Mouse (Mus musculus): ENCODE measurements around the gene Fermt2.

Gene Fermt2

DNA sequence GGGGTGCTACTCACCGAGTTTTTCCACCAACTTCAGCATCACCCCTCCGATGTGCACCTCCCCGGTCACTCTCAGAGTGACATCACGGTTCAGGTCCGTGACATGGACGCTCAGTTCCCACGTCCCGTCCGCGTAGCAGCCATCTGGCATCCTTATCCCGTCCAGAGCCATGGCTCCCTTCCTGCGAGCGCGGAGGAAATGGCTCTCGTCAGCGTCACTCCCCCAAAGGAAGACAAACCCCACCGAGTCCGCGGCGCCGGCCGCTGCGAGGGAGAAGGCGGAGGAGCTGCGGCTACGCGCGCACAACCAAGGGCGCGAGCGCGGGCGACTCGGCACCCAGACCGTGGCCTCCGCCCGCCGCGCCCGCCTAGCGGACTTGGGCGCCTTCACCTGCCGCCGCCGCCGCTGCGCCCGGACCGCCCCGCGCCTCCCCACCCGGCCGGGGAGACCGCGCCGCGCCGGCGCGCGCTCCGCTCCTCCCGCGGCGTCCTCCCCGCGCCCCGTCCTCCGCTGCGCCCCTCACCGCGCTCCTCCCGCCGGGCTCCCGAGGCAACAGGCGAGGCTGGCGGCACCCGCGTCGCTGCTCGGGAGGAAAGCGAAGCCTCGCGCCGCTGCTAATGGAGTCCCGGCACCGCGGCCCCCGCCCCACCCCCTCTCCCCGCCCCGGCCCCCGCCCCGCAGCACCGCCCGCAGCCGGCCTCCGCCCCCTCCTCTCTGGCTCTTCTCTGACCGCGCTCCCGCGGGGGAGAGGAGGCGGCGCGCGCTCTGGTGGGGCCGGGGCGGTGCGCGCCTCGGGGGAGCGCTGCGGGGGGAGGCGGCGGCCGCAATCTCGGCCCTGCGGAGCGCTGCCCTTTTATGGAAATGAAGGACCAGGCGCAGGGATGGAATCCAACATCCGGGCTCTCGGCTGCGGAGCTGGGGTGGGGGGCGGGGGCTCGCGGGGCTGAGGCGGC lies at the start of gene Fermt2:
Gene Fermt2 (minus strand): TSS at position 708 of the 953 bp plus-strand sequence.
- in situ Hi-C loops (cut with MboI): no loop called here

GRCm38 (mm10) chr14:45566066-45566937 lies 36.4 kb upstream of the Fermt2 start:
- in situ Hi-C loops (cut with MboI): loop anchor here (10.0 kb wide), 1 partner anchor 128 kb away; no protein-coding TSS in a partner anchor

DNA sequence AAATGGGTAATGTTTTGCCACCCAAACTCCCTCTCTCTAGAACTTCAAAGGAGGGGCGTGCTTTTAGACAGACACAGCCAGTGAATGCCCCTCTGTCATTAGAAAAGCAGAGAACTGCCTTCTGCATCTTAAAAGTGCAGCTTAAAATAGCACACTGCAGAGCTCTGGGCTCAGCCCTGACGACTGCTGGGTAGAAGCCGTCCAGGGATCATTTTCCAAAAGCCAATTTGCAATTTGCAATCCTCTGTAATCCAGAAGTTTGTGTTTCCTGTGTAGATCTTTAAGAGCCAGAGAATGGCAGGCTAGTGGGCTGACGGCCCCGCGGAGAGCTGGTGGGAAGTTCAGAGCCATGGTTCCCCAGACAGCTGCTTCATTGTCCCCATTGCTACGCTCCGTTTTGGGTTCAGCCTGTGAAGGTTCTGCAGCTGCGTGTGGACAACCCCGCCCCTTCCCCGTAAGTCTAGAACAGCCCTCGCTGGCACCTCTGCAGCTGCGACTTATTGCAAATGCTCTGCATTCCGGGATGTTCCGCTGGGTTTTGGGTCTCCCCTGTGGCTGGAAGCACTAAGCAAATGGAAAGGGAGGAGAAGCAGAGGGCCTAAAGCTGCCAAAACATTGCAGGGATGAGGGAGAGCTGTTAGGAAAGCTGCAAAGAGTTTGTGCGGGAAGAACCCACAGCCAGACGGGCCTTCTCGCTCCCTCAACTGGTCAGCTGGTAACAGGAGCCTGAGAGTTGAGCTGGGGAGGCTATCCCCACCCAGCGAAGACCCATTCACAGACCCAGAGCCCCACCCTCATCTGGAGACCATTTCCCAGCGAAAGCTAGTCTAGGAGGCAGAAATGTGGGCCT lies 35.5 kb upstream of the Fermt2 start:
- in situ Hi-C loops (cut with MboI): loop anchor here (10.0 kb wide), 1 partner anchor 129 kb away; no protein-coding TSS in a partner anchor

- in situ Hi-C loops (cut with MboI): loop anchor here (10.0 kb wide), 1 partner anchor 131 kb away; no protein-coding TSS in a partner anchor
Measured at GRCm38 (mm10) chr14:45563577-45563976, 33.7 kb upstream of the Fermt2 start.

DNA sequence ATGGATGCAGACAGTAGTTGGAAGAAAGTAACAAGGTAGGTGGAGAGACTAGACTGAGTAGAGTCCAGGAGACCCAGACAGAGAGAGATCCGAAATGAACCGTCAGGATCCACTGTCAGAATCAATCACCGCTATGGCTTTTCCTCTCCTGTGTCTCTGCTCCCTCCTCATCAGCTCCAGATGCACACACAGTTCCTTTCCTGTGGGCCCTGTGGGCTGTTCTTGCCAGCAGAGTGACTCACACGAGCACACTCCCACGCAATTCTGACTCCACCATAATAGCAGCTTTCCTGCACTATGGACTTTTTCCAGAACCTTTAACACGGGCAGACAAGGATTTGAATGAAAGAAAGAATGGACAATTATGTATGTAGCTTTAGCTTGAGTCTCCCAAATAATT lies 31.8 kb upstream of the Fermt2 start:
- in situ Hi-C loops (cut with MboI): loop anchor here (10.0 kb wide), 1 partner anchor 133 kb away; no protein-coding TSS in a partner anchor

DNA sequence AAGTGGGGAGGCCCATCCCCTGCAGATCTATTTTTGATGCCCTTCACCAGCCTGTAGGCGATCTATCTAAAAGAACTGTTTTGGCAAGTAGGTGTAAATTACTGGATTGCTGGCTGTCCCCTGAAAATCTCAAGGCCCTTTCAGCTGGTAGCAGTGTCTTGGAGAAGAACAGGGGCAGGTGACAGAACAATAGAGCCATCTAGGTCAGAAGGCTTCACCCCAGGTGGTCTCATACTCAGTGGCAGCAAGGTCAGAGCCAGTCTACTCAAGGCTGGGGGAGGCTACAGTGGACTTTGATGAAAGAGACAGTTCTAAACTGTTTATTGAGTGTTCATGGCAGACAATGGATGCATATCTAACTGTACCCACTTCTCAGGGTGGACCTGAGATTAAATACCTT lies 29.1 kb upstream of the Fermt2 start:
- in situ Hi-C loops (cut with MboI): no loop called here

GRCm38 (mm10) chr14:45554336-45554735 lies 24.4 kb upstream of the Fermt2 start:
- in situ Hi-C loops (cut with MboI): no loop called here

- in situ Hi-C loops (cut with MboI): no loop called here
Measured at GRCm38 (mm10) chr14:45553854-45554253, 23.9 kb upstream of the Fermt2 start.

GRCm38 (mm10) chr14:45552431-45552830 lies 22.5 kb upstream of the Fermt2 start:
- in situ Hi-C loops (cut with MboI): no loop called here

GRCm38 (mm10) chr14:45551121-45551768 lies 21.3 kb upstream of the Fermt2 start:
- in situ Hi-C loops (cut with MboI): no loop called here

DNA sequence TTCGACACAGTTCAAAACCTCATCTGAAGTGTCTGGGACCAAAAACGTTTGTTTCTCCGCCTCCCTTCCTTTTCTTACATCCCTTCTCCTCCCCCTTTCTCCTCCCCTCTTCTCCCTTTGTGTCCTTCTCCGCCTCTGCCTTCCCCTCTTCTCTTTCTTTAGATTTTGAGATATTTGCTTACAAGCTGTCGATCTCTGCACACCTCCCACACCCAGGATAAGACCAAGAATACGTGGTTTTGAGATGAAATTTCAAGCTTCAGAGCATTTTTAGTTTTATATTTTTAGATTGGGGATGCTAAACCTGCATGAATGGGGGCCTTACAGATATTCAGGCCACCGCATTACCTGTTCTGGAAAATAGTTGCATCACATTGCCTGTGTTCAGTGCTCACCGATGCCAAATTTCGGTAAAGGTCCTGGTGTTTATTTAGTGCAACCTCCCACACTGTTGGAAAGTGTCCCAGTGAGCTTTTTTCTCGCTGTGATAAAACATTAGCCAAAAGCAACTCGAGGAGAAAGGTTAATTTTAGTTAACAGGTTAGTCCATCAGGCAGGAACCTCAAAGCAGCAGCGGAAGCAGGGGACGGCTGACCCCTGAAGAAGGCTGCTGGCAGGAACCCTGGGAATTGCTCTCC lies 20.2 kb upstream of the Fermt2 start:
- in situ Hi-C loops (cut with MboI): no loop called here

DNA sequence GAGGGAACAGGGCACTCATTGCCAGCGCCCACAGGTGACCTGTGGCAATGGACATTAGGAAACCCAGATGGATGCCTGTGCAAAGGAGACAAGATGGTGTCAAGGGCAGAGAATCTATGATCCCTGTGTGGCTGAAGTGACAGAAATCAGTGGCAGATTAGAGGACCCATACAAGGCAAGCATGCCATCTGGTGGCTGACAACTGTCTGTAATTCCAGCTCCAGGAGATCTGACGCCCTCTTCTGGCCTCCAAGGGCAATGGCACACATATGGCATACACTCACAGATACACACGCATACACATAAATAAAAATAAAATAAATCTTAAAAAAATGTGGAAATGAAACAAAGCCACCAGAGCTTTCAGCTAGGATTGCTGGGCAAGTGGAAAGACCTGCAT lies 18.2 kb upstream of the Fermt2 start:
- in situ Hi-C loops (cut with MboI): no loop called here

DNA sequence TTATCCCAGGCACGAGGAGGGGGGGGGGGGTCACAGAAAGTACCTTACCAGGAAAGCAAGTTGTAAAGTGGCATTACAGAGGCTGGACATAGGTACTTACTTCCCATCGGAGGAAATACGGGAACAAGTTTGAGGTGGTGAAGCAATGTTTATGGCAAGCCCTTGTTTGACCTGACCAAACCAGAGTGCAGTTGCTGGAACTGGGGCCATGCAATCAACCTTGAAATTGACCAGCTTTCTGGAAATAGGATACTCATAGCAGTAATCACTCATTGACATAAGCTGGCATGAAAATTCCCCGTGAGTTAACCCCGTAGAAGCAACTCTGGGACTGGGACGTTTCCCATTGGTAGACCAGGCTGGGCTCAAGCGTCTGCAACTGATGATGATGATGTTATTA lies 15.0 kb upstream of the Fermt2 start:
- in situ Hi-C loops (cut with MboI): no loop called here

GRCm38 (mm10) chr14:45544026-45544425 lies 14.1 kb upstream of the Fermt2 start:
- in situ Hi-C loops (cut with MboI): no loop called here

- in situ Hi-C loops (cut with MboI): no loop called here
Measured at GRCm38 (mm10) chr14:45539659-45540468, 9.9 kb upstream of the Fermt2 start.

GRCm38 (mm10) chr14:45530364-45531345 lies 737 bp upstream of the Fermt2 start:
- in situ Hi-C loops (cut with MboI): no loop called here

DNA sequence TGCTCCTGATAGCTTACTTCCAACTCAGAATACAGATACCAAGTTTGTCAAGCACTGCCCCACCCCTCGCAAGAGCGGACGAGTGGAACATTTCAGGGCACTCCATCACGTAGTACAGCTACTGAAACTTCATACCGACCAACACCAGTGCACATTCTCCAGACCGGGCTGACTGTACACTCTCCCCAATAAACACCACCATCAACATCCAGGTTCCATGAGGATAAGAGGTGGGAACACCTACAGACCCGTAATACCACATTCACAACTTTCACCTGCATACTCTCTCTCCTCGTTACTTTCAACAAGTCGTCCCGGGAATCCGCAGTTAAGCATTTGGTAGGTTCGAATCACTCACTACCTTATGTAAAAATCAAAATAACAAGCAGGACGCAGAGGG lies 1.1 kb downstream of the Fermt2 start:
- in situ Hi-C loops (cut with MboI): no loop called here

DNA sequence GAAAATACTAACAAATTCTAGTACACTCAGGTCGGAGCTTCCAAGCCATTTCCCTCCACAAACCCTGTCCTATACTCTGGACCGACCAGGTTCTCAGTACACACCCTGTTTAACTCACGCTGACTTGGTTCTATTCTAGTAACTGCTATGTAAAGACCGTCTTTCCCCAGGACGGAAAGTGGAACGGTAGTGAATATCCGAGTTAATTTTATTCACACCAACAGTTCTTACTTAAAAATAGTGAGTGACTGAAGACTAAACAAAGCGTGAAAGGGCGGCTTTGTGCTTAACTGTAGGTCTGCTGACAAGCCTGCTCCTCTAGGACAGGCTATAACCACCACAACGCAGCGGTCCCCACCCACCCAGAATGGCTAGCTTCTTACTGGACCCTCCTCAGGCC lies 14.1 kb downstream of the Fermt2 start:
- in situ Hi-C loops (cut with MboI): no loop called here

All from mature B cell (primary cell).